Mouse (Mus musculus): ENCODE measurements at regions not wholly inside any gene's neighbourhood (a gene's known extent, or its start where the extent isn't known, plus 50 kb on each side); places are given as distances from the start of the nearest gene placed in this dataset.

DNA sequence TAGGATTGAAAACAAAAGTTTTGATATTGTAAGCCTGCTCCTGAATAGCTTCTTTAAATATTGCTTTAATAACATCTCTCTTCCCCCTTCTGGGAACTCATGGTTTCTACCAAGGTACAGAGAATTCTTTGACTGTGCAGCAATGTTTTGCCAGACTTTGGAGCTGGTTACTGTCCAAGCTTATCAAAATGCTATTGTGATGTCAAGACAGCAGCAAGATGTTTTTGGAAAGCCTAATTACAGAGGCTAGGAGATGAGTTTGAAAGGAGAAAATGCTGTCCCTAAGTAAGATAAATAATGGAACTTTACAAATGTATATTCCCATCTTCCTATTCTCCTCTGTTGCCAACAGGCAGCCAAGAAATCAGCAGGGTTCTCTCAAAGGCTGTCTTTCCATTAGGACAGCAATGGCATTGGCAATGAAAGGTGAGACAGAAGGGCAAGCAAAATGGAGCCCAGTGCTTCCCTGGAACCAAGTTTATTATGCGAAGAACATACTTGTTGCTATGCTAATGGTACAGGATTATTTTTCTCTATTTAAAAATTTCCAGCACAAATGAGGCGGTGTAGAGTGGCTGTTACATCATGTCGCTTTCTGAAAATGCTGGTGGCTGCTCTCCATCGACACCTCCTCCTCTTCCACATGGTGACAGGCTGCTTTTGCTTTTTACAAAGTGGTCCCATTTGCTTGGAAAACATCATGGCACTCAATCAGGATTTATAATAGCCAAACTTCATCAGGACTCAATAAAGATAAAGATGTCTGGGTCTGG is 124.5 kb upstream of the Pter start:
- Histone ChIP-seq H3K27me3 (ENCODE audit: control insufficient read depth, insufficient read depth, low read depth, low read length) (no peaks in the 10 kb centered on the region), H3K27ac (ENCODE audit: low read length) (no peak overlapping the region), H3K36me3 (ENCODE audit: control insufficient read depth, insufficient read depth, low read length) (no peaks in the 10 kb centered on the region), H3K9ac (ENCODE audit: low read length) (no peak overlapping the region), H3K9me3 (ENCODE audit: control insufficient read depth, low read length) (no peaks in the 10 kb centered on the region), H3K4me1 (replicated peaks; ENCODE audit: control insufficient read depth, insufficient read depth, low read length) (no peaks in the 10 kb centered on the region), H3K4me2 (ENCODE audit: low read depth, low read length) (no peak overlapping the region), H3K4me3 (ENCODE audit: low read length) (no peak overlapping the region)
- WGBS, result 79% methylated on average over 4 of the region's 4 CpGs
- ATAC-seq (ENCODE audit: low read depth), result no peak

DNA sequence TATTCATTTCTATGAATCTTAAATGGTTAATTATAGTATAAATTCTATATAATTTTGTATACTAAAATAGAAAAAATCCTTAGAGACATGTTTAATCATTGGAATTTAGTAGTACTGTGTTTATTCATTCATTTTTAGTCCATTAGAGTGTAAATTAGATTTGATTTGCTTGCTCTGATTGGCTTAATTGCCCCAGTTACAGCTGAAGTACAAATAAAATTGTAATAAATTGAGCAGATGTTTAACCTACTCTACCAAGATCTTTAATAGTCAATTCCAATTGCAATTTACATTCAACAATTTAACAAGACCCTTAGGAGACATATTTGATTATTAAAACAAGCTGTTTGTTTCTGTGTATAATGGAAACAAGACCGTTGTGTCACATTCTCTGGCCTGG is 121.2 kb upstream of the Pter start:
- no peak for ATAC-seq (ENCODE audit: low read depth)
- H3K27me3 ChIP-seq (ENCODE audit: control insufficient read depth, insufficient read depth, low read depth, low read length), result no peaks in the 10 kb centered on the region
- H3K27ac ChIP-seq (ENCODE audit: low read length), result no peak overlapping the region
- no peak overlapping the region for H3K4me3 ChIP-seq (ENCODE audit: low read length)
- WGBS, result 87% methylated on average over 1 of the region's 1 CpGs
- H3K9ac ChIP-seq (ENCODE audit: low read length), result no peak overlapping the region
- no peaks in the 10 kb centered on the region for H3K36me3 ChIP-seq (ENCODE audit: control insufficient read depth, insufficient read depth, low read length)
- H3K9me3 ChIP-seq (ENCODE audit: control insufficient read depth, low read length), result no peaks in the 10 kb centered on the region
- no peaks in the 10 kb centered on the region for H3K4me1 ChIP-seq (replicated peaks; ENCODE audit: control insufficient read depth, insufficient read depth, low read length)
- no peak overlapping the region for H3K4me2 ChIP-seq (ENCODE audit: low read depth, low read length)

DNA sequence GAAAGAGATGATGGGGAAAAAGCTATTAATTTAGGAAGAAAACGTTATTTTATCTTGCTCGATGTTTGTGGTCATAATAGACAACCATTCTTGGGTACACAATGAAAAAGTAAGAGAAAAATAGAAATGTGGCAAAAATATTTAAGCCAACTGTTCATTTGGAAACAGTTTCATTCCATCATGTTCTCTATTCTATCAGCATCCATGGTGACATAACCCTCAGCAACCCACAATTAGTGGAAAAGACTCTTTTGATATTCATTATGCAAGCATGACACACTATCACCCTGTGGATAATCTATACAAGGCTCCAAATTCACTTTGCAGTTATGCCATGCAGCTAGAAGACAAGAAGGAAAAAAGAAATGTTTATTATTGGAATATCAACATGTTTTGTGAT is 118.7 kb upstream of the Pter start:
- 67% methylated on average over 2 of the region's 2 CpGs for WGBS
- Histone ChIP-seq H3K4me2 (ENCODE audit: low read depth, low read length) (no peak overlapping the region), H3K4me3 (ENCODE audit: low read length) (no peak overlapping the region), H3K27ac (ENCODE audit: low read length) (no peak overlapping the region), H3K36me3 (ENCODE audit: control insufficient read depth, insufficient read depth, low read length) (no peaks in the 10 kb centered on the region), H3K9me3 (ENCODE audit: control insufficient read depth, low read length) (no peaks in the 10 kb centered on the region), H3K27me3 (ENCODE audit: control insufficient read depth, insufficient read depth, low read depth, low read length) (no peaks in the 10 kb centered on the region), H3K4me1 (replicated peaks; ENCODE audit: control insufficient read depth, insufficient read depth, low read length) (no peaks in the 10 kb centered on the region), H3K9ac (ENCODE audit: low read length) (no peak overlapping the region)
- no peak for ATAC-seq (ENCODE audit: low read depth)

GRCm38 (mm10) chr2:12808466-12808865 is 115.4 kb upstream of the Pter start:
- H3K4me2 ChIP-seq (ENCODE audit: low read depth, low read length), result no peak overlapping the region
- H3K9ac ChIP-seq (ENCODE audit: low read length), result no peak overlapping the region
- no peaks in the 10 kb centered on the region for H3K27me3 ChIP-seq (ENCODE audit: control insufficient read depth, insufficient read depth, low read depth, low read length)
- no peak overlapping the region for H3K4me3 ChIP-seq (ENCODE audit: low read length)
- no peaks in the 10 kb centered on the region for H3K36me3 ChIP-seq (ENCODE audit: control insufficient read depth, insufficient read depth, low read length)
- H3K9me3 ChIP-seq (ENCODE audit: control insufficient read depth, low read length), result no peaks in the 10 kb centered on the region
- no peak for ATAC-seq (ENCODE audit: low read depth)
- H3K4me1 ChIP-seq (replicated peaks; ENCODE audit: control insufficient read depth, insufficient read depth, low read length), result no peaks in the 10 kb centered on the region
- WGBS, result 46% methylated on average over 5 of the region's 5 CpGs
- no peak overlapping the region for H3K27ac ChIP-seq (ENCODE audit: low read length)

GRCm38 (mm10) chr2:12815339-12815738 is 108.5 kb upstream of the Pter start:
- no peak overlapping the region for H3K4me3 ChIP-seq (ENCODE audit: low read length)
- WGBS, result 78% methylated on average over 5 of the region's 5 CpGs
- no peak overlapping the region for H3K9ac ChIP-seq (ENCODE audit: low read length)
- H3K27ac ChIP-seq (ENCODE audit: low read length), result no peak overlapping the region
- H3K9me3 ChIP-seq (ENCODE audit: control insufficient read depth, low read length), result no peaks in the 10 kb centered on the region
- no peaks in the 10 kb centered on the region for H3K27me3 ChIP-seq (ENCODE audit: control insufficient read depth, insufficient read depth, low read depth, low read length)
- no peak for ATAC-seq (ENCODE audit: low read depth)
- H3K36me3 ChIP-seq (ENCODE audit: control insufficient read depth, insufficient read depth, low read length), result no peaks in the 10 kb centered on the region
- H3K4me1 ChIP-seq (replicated peaks; ENCODE audit: control insufficient read depth, insufficient read depth, low read length), result no peaks in the 10 kb centered on the region
- no peak overlapping the region for H3K4me2 ChIP-seq (ENCODE audit: low read depth, low read length)

DNA sequence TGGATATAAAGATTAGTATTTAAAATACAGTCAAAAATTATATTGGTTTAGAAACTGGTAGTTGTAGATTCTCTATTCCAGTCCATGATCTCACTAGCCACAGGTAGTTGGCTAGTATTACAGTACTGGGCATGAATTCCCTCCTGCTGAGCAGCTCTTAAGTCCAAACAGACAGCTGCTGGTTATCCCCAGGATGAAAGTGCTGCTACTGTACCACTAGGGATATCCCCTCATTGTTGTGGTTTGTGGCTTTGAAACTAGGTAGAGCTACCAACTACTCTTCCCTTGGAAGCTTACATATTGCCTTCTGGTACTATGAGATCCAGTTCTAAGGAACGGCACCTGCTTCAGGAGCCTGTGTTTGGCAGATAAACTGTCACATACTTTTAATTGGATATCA is 97.9 kb upstream of the Pter start:
- Histone ChIP-seq H3K27ac (ENCODE audit: low read length) (no peak overlapping the region), H3K27me3 (ENCODE audit: control insufficient read depth, insufficient read depth, low read depth, low read length) (no peaks in the 10 kb centered on the region), H3K4me3 (ENCODE audit: low read length) (no peak overlapping the region), H3K4me2 (ENCODE audit: low read depth, low read length) (no peak overlapping the region), H3K9ac (ENCODE audit: low read length) (no peak overlapping the region), H3K36me3 (ENCODE audit: control insufficient read depth, insufficient read depth, low read length) (no peaks in the 10 kb centered on the region), H3K9me3 (ENCODE audit: control insufficient read depth, low read length) (no peaks in the 10 kb centered on the region), H3K4me1 (replicated peaks; ENCODE audit: control insufficient read depth, insufficient read depth, low read length) (no peaks in the 10 kb centered on the region)
- no peak for ATAC-seq (ENCODE audit: low read depth)
- WGBS, result 100% methylated on average over 1 of the region's 1 CpGs

DNA sequence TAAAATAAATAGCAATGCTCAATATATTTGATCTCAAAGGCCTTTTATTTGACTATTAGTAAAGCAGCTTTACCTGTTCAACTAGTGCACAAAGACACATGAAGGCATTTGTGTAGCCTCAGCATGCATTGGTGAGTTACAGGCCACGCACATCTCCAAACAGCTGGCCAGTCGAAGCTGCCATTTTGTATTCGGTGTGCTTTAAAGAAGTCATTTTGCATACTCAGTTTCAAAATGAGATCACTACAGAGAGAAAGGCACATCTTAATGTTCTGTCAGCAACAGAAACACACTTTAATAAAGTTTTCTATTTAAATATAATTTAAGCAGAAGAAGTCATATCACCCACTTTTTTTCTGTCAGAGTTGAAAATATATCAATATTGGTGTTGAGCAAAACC is 90.3 kb upstream of the Pter start:
- Histone ChIP-seq H3K4me3 (ENCODE audit: low read length) (no peak overlapping the region), H3K4me1 (replicated peaks; ENCODE audit: control insufficient read depth, insufficient read depth, low read length) (no peaks in the 10 kb centered on the region), H3K9ac (ENCODE audit: low read length) (no peak overlapping the region), H3K27ac (ENCODE audit: low read length) (no peak overlapping the region), H3K4me2 (ENCODE audit: low read depth, low read length) (no peak overlapping the region), H3K27me3 (ENCODE audit: control insufficient read depth, insufficient read depth, low read depth, low read length) (no peaks in the 10 kb centered on the region), H3K9me3 (ENCODE audit: control insufficient read depth, low read length) (no peaks in the 10 kb centered on the region), H3K36me3 (ENCODE audit: control insufficient read depth, insufficient read depth, low read length) (no peaks in the 10 kb centered on the region)
- ATAC-seq (ENCODE audit: low read depth), result no peak
- 88% methylated on average over 3 of the region's 3 CpGs for WGBS

GRCm38 (mm10) chr2:12866543-12866942 is 57.3 kb upstream of the Pter start:
- Histone ChIP-seq H3K4me1 (replicated peaks; ENCODE audit: control insufficient read depth, insufficient read depth, low read length) (no peaks in the 10 kb centered on the region), H3K9ac (ENCODE audit: low read length) (no peak overlapping the region), H3K27ac (ENCODE audit: low read length) (no peak overlapping the region), H3K36me3 (ENCODE audit: control insufficient read depth, insufficient read depth, low read length) (no peaks in the 10 kb centered on the region), H3K4me2 (ENCODE audit: low read depth, low read length) (no peak overlapping the region), H3K4me3 (ENCODE audit: low read length) (no peak overlapping the region), H3K9me3 (ENCODE audit: control insufficient read depth, low read length) (no peaks in the 10 kb centered on the region), H3K27me3 (ENCODE audit: control insufficient read depth, insufficient read depth, low read depth, low read length) (no peaks in the 10 kb centered on the region)
- ATAC-seq (ENCODE audit: low read depth), result no peak

DNA sequence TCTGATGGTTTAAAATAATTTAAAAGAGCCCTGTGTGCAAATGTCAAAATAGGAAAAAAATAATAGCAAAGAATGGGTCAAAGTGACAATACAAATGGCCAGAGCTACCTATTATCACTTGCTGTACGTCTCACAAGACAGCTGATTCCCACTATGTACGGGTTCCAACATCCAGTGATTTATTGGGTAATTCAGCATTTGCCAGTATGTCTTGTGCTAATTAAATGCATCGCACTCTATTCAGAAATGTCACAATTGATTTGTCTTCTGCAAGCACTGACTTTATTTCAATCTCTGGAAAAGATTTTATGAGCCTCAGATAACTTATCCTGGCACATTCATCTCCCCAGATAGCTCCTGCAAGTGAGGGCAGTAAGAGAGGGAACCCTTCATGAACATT is 55.1 kb upstream of the Pter start:
- Histone ChIP-seq H3K4me2 (ENCODE audit: low read depth, low read length) (no peak overlapping the region), H3K4me1 (replicated peaks; ENCODE audit: control insufficient read depth, insufficient read depth, low read length) (no peaks in the 10 kb centered on the region), H3K9me3 (ENCODE audit: control insufficient read depth, low read length) (no peaks in the 10 kb centered on the region), H3K27ac (ENCODE audit: low read length) (no peak overlapping the region), H3K4me3 (ENCODE audit: low read length) (no peak overlapping the region), H3K36me3 (ENCODE audit: control insufficient read depth, insufficient read depth, low read length) (no peaks in the 10 kb centered on the region), H3K27me3 (ENCODE audit: control insufficient read depth, insufficient read depth, low read depth, low read length) (no peaks in the 10 kb centered on the region), H3K9ac (ENCODE audit: low read length) (no peak overlapping the region)
- no peak for ATAC-seq (ENCODE audit: low read depth)
- 62% methylated on average over 3 of the region's 3 CpGs for WGBS
